In genomic region chr5:131430109-131430508, GRCm38 (mm10) we compare ENCODE assay signal across 9 mouse cellular contexts.
DNase-seq lines count a peak whose midpoint lies in the region; ATAC-seq and TF ChIP-seq lines count a peak whose summit lies in the region.
"Had no signal": no experiment of that assay in that cellular context is flagged by ENCODE, and none has a peak within 500 bp of the region (broad histone marks: within the 10 kb centered on the region; RNA-seq: fewer than 3 reads in every experiment).

No protein-coding gene starts in this region.

- no peaks in the 10 kb centered on the region for H3K36me3 ChIP-seq in heart, adult 2 months (ENCODE audit: control insufficient read depth, insufficient read depth, low read length)
- no peaks in the 10 kb centered on the region for H3K36me3 ChIP-seq in heart, embryonic 12.5 days
- H3K36me3 ChIP-seq in hindbrain, embryonic 14.5 days (replicated peaks; ENCODE audit: control insufficient read depth, insufficient read depth) = no peaks in the 10 kb centered on the region
- no peaks in the 10 kb centered on the region for H3K36me3 ChIP-seq in midbrain, embryonic 13.5 days

- no peaks in the 10 kb centered on the region; the same call in 1 of the 2 replicates for H3K9me3 ChIP-seq in heart, embryonic 12.5 days (replicated peaks)
- H3K9me3 ChIP-seq in hindbrain, embryonic 14.5 days (ENCODE audit: control insufficient read depth, low read length) = no peaks in the 10 kb centered on the region
- H3K9me3 ChIP-seq in midbrain, embryonic 13.5 days = no peaks in the 10 kb centered on the region

- no peak for ATAC-seq in heart, embryonic 12.5 days (ENCODE audit: insufficient number of reproducible peaks, low FRiP score)
- ATAC-seq in hindbrain, embryonic 14.5 days (ENCODE audit: low FRiP score) = no peak
- ATAC-seq in midbrain, embryonic 13.5 days = peak; percentile 31

- 0 out of 2 replicates have a peak, but pooled peaks have one; percentile 35 for TF ChIP-seq EP300 in heart, adult 2 months (IDR thresholded peaks at IDR 0.05; ENCODE audit: insufficient read depth, low read depth, low read length)

- intact Hi-C loops in heart, adult 2 months (cut with DNase I) = no loop called here

- no peaks in the 10 kb centered on the region for H3K4me1 ChIP-seq in heart, adult 2 months (ENCODE audit: control insufficient read depth, insufficient read depth, low read length)
- no peaks in the 10 kb centered on the region for H3K4me1 ChIP-seq in heart, embryonic 12.5 days (replicated peaks)
- H3K4me1 ChIP-seq in cortical plate, adult 2 months (ENCODE audit: control insufficient read depth, insufficient read depth, low read length) = no peaks in the 10 kb centered on the region
- no peaks in the 10 kb centered on the region; the same call in 1 of the 2 replicates for H3K4me1 ChIP-seq in hindbrain, embryonic 14.5 days (replicated peaks; ENCODE audit: control insufficient read depth, insufficient read depth, low read length)
- H3K4me1 ChIP-seq in midbrain, embryonic 13.5 days (replicated peaks) = peaks cover 11% of the 10 kb centered on the region; the same call in 1 of the 2 replicates

- no peak overlapping the region for H3K27ac ChIP-seq in heart, adult 2 months
- no peak overlapping the region for H3K27ac ChIP-seq in heart, embryonic 12.5 days (ENCODE audit: poor library complexity, severe bottlenecking)
- no peak overlapping the region for H3K27ac ChIP-seq in cortical plate, adult 2 months (ENCODE audit: insufficient read depth, low read length)
- H3K27ac ChIP-seq in hindbrain, embryonic 14.5 days = no peak overlapping the region
- H3K27ac ChIP-seq in midbrain, embryonic 13.5 days = no peak overlapping the region

- WGBS in heart, adult 2 months = 16% methylated on average over 8 of the region's 8 CpGs
- whole genome bisulfite sequencing in heart, embryonic 12.5 days = 26% methylated on average over 8 of the region's 8 CpGs
- 30% methylated on average over 8 of the region's 8 CpGs for WGBS in hindbrain, embryonic 14.5 days
- 33% methylated on average over 8 of the region's 8 CpGs for WGBS in midbrain, embryonic 13.5 days

- no peaks in the 10 kb centered on the region for H3K27me3 ChIP-seq in heart, adult 2 months (ENCODE audit: control insufficient read depth, insufficient read depth, low read length)
- peaks cover 4% of the 10 kb centered on the region; the same call in 1 of the 2 replicates for H3K27me3 ChIP-seq in heart, embryonic 12.5 days (replicated peaks)
- no peaks in the 10 kb centered on the region for H3K27me3 ChIP-seq in hindbrain, embryonic 14.5 days (ENCODE audit: control insufficient read depth, insufficient read depth, low read length)
- peaks cover 19% of the 10 kb centered on the region for H3K27me3 ChIP-seq in midbrain, embryonic 13.5 days
- H3K27me3 ChIP-seq: CH12.LX had no signal

- H3K9ac ChIP-seq in heart, adult 2 months (ENCODE audit: low read depth, low read length) = no peak overlapping the region
- H3K9ac ChIP-seq in heart, embryonic 12.5 days = no peak overlapping the region
- no peak overlapping the region for H3K9ac ChIP-seq in hindbrain, embryonic 14.5 days
- H3K9ac ChIP-seq in midbrain, embryonic 13.5 days (replicated peaks) = no peak overlapping the region

- H3K4me2 ChIP-seq in heart, embryonic 12.5 days = no peak overlapping the region
- H3K4me2 ChIP-seq in hindbrain, embryonic 14.5 days (replicated peaks) = no peak overlapping the region
- no peak overlapping the region for H3K4me2 ChIP-seq in midbrain, embryonic 13.5 days (replicated peaks)

- no peaks in the 10 kb centered on the region for H3K79me2 ChIP-seq in heart, adult 2 months (replicated peaks; ENCODE audit: control insufficient read depth, insufficient read depth, low read length)

- TF ChIP-seq CTCF in heart, adult 2 months (IDR thresholded peaks at IDR 0.05) = peak; percentile 91; the same call in 1 of the 2 replicates
- TF ChIP-seq CTCF in cortical plate, adult 2 months (IDR thresholded peaks at IDR 0.05; ENCODE audit: extremely low read depth, insufficient read depth, low read length) = peak; percentile 97

- no peak overlapping the region for H3K4me3 ChIP-seq in heart, adult 2 months
- H3K4me3 ChIP-seq in heart, embryonic 12.5 days = no peak overlapping the region
- no peak overlapping the region for H3K4me3 ChIP-seq in cortical plate, adult 2 months (ENCODE audit: insufficient read depth, low read length)
- no peak overlapping the region for H3K4me3 ChIP-seq in hindbrain, embryonic 14.5 days (replicated peaks; ENCODE audit: low read length)
- H3K4me3 ChIP-seq in midbrain, embryonic 13.5 days (replicated peaks) = no peak overlapping the region

- peak; percentile 17 to 48 for DNase-seq in heart, adult 2 months
- peak; percentile 82 for DNase-seq in ZHBTc4 (ENCODE audit: low read depth, low spot score)
- DNase-seq in hindbrain, embryonic 14.5 days (ENCODE audit: low spot score) = peak; percentile 81
- DNase-seq in left cerebral cortex, adult 18-20 months (ENCODE audit: low spot score in 2 of 2) = peak; percentile 67 to 70
- peak; percentile 62 for DNase-seq in testis, postnatal 14 days (ENCODE audit: low spot score)

- no peak for TF ChIP-seq POLR2A in heart, adult 2 months (IDR thresholded peaks at IDR 0.05; ENCODE audit: insufficient read depth, low read depth, low read length)
- no peak for TF ChIP-seq POLR2A in cortical plate, adult 2 months (IDR thresholded peaks at IDR 0.05; ENCODE audit: extremely low read depth, insufficient read depth, low read length)
